Mouse (Mus musculus): Measurements from ENCODE around the gene Bbs12.

- TF ChIP-seq EP300 (IDR thresholded peaks at IDR 0.05; ENCODE audit: low read depth) (no peak), CTCF (IDR thresholded peaks at IDR 0.05; ENCODE audit: low read depth) (no peak)
Measured at GRCm38 (mm10) chr3:37290881-37291541, 21.3 kb upstream of the Bbs12 start.

Measured in heart, postnatal 0 days (tissue).